30 mouse cellular contexts compared by ENCODE assay signal in genomic region chr16:40572085-40572745, GRCm38 (mm10).
DNase-seq lines count a peak whose midpoint lies in the region; ATAC-seq and TF ChIP-seq lines count a peak whose summit lies in the region.
"Had no signal": no experiment of that assay in that cellular context is flagged by ENCODE, and none has a peak within 500 bp of the region (broad histone marks: within the 10 kb centered on the region; RNA-seq: fewer than 3 reads in every experiment).

No protein-coding gene starts in this region.

- in situ Hi-C loops in CH12.LX (cut with MboI; ENCODE audit: low pct_ligation_motif_present, low pct_unique_long_range_greater_than_20kb, low sequenced_read_pairs): no loop called here

- DNase-seq in heart, adult 11 months: peak; percentile 85
- DNase-seq in kidney, adult 9 months: peak; percentile 58
- no peak for DNase-seq in kidney, postnatal 25 days
- DNase-seq in A20 (ENCODE audit: low read depth, low spot score): peak; percentile 93
- no peak for DNase-seq in CH12.LX (ENCODE audit: extremely low read depth)
- DNase-seq: adrenal gland, postnatal 10 days; cerebellum, adult 11-12 months; embryo, embryonic 11 days; gastrocnemius, adult 2 months; gastrocnemius, postnatal 36 days; heart, adult 2 months; heart, postnatal 10 days; kidney, postnatal 14 days; liver, postnatal 0 days; lung, postnatal 36 days; right cerebral cortex, postnatal 25 days had no signal

- H3K27ac ChIP-seq in heart, embryonic 11.5 days (ENCODE audit: low read depth, low read length): no peak overlapping the region
- H3K27ac ChIP-seq in CH12.LX (ENCODE audit: insufficient read depth, low read depth): no peak overlapping the region
- H3K27ac ChIP-seq: embryonic facial prominence, embryonic 13.5 days; gastrocnemius, adult 2 months; heart, adult 2 months; heart, embryonic 13.5 days; hindbrain, embryonic 15.5 days; layer of hippocampus, adult 2 months; left cerebral cortex, adult 2 months; liver, embryonic 12.5 days; neural tube, embryonic 12.5 days; stomach, embryonic 15.5 days had no signal

- no peaks in the 10 kb centered on the region for H3K79me2 ChIP-seq in CH12.LX (replicated peaks; ENCODE audit: control insufficient read depth, extremely low read depth, insufficient read depth, poor library complexity, severe bottlenecking)

- ATAC-seq in heart, embryonic 11.5 days (replicated peaks; ENCODE audit: insufficient number of reproducible peaks, low FRiP score, low TSS enrichment): no peak
- ATAC-seq: forebrain, embryonic 16.5 days; liver, embryonic 12.5 days; liver, postnatal 0 days; midbrain, embryonic 16.5 days had no signal

- no peaks in the 10 kb centered on the region for H3K4me1 ChIP-seq in heart, embryonic 11.5 days (ENCODE audit: control insufficient read depth, insufficient read depth, low read length)
- no peaks in the 10 kb centered on the region for H3K4me1 ChIP-seq in CH12.LX (ENCODE audit: control insufficient read depth in 1 of 2, insufficient read depth in 2 of 2)
- H3K4me1 ChIP-seq: embryonic facial prominence, embryonic 13.5 days; heart, embryonic 13.5 days; liver, embryonic 12.5 days; neural tube, embryonic 12.5 days; stomach, embryonic 15.5 days had no signal

- no peaks in the 10 kb centered on the region for H3K36me3 ChIP-seq in heart, embryonic 11.5 days (ENCODE audit: control insufficient read depth, insufficient read depth, low read length)
- H3K36me3 ChIP-seq in CH12.LX (replicated peaks in 1 of 2; ENCODE audit: control insufficient read depth in 1 of 2, insufficient read depth in 1 of 2, low read length in 1 of 2): no peaks in the 10 kb centered on the region
- H3K36me3 ChIP-seq: embryonic facial prominence, embryonic 13.5 days; G1E; heart, embryonic 13.5 days; hindbrain, embryonic 15.5 days; liver, embryonic 12.5 days; neural tube, embryonic 12.5 days; stomach, embryonic 15.5 days had no signal

- WGBS in heart, embryonic 11.5 days (ENCODE audit: insufficient replicate concordance): 80% methylated on average over 12 of the region's 12 CpGs

- no peaks in the 10 kb centered on the region for H3K9me3 ChIP-seq in heart, embryonic 11.5 days (replicated peaks; ENCODE audit: control insufficient read depth, low read length)
- H3K9me3 ChIP-seq in CH12.LX (replicated peaks; ENCODE audit: low read length): peaks cover 59% of the 10 kb centered on the region
- H3K9me3 ChIP-seq: embryonic facial prominence, embryonic 13.5 days; heart, embryonic 13.5 days; hindbrain, embryonic 15.5 days; liver, embryonic 12.5 days; neural tube, embryonic 12.5 days; stomach, embryonic 15.5 days had no signal

- TF ChIP-seq EP300 in CH12.LX (IDR thresholded peaks at IDR 0.05; ENCODE audit: low read length): no peak

- no peak for TF ChIP-seq RAD21 in CH12.LX (IDR thresholded peaks at IDR 0.05; ENCODE audit: low read depth, low read length)

- H3K4me3 ChIP-seq in heart, embryonic 11.5 days (ENCODE audit: low read depth, low read length): no peak overlapping the region
- no peak overlapping the region for H3K4me3 ChIP-seq in CH12.LX (replicated peaks in 1 of 3; ENCODE audit: low read depth in 2 of 3, low read length in 2 of 3, poor library complexity in 1 of 3)
- H3K4me3 ChIP-seq: embryonic facial prominence, embryonic 13.5 days; erythroblast, embryonic 14.5 days; gastrocnemius, adult 2 months; heart, adult 2 months; heart, embryonic 13.5 days; hindbrain, embryonic 15.5 days; layer of hippocampus, adult 2 months; left cerebral cortex, adult 2 months; liver, embryonic 12.5 days; neural tube, embryonic 12.5 days; stomach, embryonic 15.5 days had no signal

- no peak for TF ChIP-seq CTCF in CH12.LX (conservative IDR thresholded peaks at IDR 0.05 in 1 of 2, IDR thresholded peaks at IDR 0.05 in 1 of 2; ENCODE audit: low read depth in 2 of 2, low read length in 2 of 2)

- dilution Hi-C loops in CH12.LX (cut with MboI; ENCODE audit: extremely low pct_ligation_motif_present, extremely low pct_unique_long_range_greater_than_20kb, low sequenced_read_pairs): no loop called here

- no peak for TF ChIP-seq POLR2A in CH12.LX (IDR thresholded peaks at IDR 0.05; ENCODE audit: low read depth, low read length)

- H3K27me3 ChIP-seq in heart, embryonic 11.5 days (ENCODE audit: control insufficient read depth, insufficient read depth, low read length): no peaks in the 10 kb centered on the region
- H3K27me3 ChIP-seq in CH12.LX (replicated peaks): no peaks in the 10 kb centered on the region
- H3K27me3 ChIP-seq: embryonic facial prominence, embryonic 13.5 days; heart, embryonic 13.5 days; hindbrain, embryonic 15.5 days; liver, embryonic 12.5 days; neural tube, embryonic 12.5 days; stomach, embryonic 15.5 days had no signal

- no peak overlapping the region for H3K9ac ChIP-seq in heart, embryonic 11.5 days (ENCODE audit: low read depth, low read length)
- H3K9ac ChIP-seq in CH12.LX (ENCODE audit: insufficient read depth, low read depth): no peak overlapping the region
- H3K9ac ChIP-seq: embryonic facial prominence, embryonic 13.5 days; heart, embryonic 13.5 days; hindbrain, embryonic 15.5 days; liver, embryonic 12.5 days; liver, postnatal 0 days; neural tube, embryonic 12.5 days; stomach, embryonic 15.5 days had no signal

- H3K4me2 ChIP-seq in heart, embryonic 11.5 days: no peak overlapping the region
- no peak overlapping the region for H3K4me2 ChIP-seq in CH12.LX (ENCODE audit: insufficient read depth, low read depth, poor library complexity, severe bottlenecking)
- H3K4me2 ChIP-seq: embryonic facial prominence, embryonic 13.5 days; heart, embryonic 13.5 days; hindbrain, embryonic 15.5 days; liver, embryonic 12.5 days; midbrain, embryonic 11.5 days; neural tube, embryonic 12.5 days; stomach, embryonic 15.5 days had no signal

TF ChIP-seq in CH12.LX, 34 proteins besides CTCF, POLR2A, EP300 and RAD21:
- TF ChIP-seq PAX5 (IDR thresholded peaks at IDR 0.05; ENCODE audit: low read length) (no peak), TCF12 (IDR thresholded peaks at IDR 0.05; ENCODE audit: low read depth, low read length) (0 out of 2 replicates have a peak, but pooled peaks have one; percentile 25), NELFE (IDR thresholded peaks at IDR 0.05; ENCODE audit: low read depth, low read length) (no peak)
TF ChIP-seq in CH12.LX: peak in this region for 1.

Comparison
In these comparisons a context has a peak if more than half of its experiments do, and no peak if none do; other contexts are left out.
1. DNase-seq: peak in heart, adult 11 months (single experiment), kidney, adult 9 months (single experiment) and A20 (single experiment); none in kidney, postnatal 25 days (0 of 2) and CH12.LX (single experiment).